Mouse (Mus musculus) hindlimb bud, embryonic 11.5 days (tissue): ENCODE measurements around the gene Lsm11.
A peak's percentile ranks its signal among the peaks of the same experiment; 100 is the strongest.
"Not testable (repeated sequence)": the region's sequence is repeated elsewhere in the genome, so short reads cannot be mapped to it uniquely, and the experiment has no call there.

Experiments
- DNase-seq: peaks from one replicate; pipeline ENCODE4 v3.0.0-alpha.2; 2012; ENCODE audit warnings: low read depth, low spot score; ENCODE audit errors: extremely low spot score

The Lsm11 gene

GRCm38 (mm10) chr11:45884029-45884428 is 60.7 kb downstream of the Lsm11 start:
- DNase-seq, result peak; percentile 26

DNA sequence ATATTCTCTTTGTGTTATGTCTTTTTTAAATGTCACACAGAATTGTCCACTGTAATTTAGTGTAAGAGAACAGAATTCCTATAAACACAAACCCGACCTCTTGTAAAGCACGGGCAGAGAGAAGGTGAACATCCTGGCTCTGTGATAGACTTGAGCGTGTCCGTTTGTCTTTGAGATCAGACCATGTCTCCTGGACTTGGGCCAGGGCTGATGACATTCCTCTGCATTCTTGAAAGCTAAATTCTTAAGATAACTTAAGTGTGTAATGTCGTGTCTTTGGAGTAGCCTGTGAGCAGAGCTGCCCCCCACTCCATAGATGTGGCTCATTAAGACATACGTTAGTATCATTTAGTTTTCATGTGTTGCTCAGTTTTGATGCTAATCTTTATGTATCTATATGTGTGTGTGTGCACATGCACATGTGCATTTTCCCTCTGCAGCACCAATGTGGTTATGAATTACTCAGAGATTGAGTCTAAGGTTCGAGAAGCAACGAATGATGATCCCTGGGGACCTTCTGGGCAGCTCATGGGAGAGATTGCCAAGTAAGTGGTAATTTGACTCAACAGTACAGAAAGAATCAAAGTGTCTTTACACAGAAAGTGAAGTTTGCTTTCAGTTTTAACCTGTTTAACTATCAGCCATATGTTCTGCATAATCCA is 61.3 kb downstream of the Lsm11 start:
- no peak for DNase-seq

DNA sequence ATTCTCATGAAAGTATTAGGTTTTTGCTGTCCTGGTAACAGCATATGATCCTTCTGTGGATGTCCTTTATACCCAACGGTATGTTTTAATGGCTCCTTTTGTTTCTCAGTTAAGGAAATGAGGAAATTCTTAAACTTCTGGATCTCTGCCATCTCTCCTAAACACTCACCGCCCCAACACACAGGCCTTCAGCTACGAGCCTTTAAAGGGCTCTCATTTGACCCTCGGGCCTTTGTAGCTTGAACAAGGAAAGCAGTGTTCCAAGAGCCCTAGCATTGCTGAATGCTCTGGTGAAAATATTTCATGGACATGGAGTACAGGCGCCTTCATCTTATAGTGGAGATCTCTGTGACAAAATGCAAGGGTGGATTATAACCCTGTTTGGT is 63.1 kb downstream of the Lsm11 start:
- DNase-seq, result no peak

- DNase-seq, result no peak
Measured at GRCm38 (mm10) chr11:45881026-45881682, 63.6 kb downstream of the Lsm11 start.

DNA sequence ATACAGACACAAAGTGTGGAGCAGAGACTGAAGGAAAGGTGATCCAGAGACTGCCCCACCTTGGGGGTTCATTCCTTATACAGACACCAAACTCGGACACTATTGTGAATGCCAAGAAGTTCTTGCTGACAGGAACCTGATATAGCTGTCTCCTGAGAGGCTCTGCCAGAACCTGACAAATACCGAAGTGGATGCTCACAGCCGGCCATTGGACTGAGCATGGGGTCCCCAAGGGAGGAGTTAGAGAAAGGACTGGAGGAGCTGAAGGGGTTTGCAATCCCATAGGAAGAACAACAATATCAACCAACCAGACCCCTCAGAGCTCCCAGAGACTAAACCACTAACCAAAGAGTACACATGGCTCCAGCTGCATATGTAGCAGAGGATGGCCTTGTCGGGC is 65.4 kb downstream of the Lsm11 start:
- DNase-seq, result not testable (repeated sequence)
